Comparison of ENCODE assay signal across 13 mouse cellular contexts in genomic region chr2:136744683-136745326, GRCm38 (mm10). TPM values are rescaled to one million over a fixed set of nuclear protein-coding genes. Genes with fewer than 3 reads are reported as not detected.
A peak's percentile ranks its signal among the peaks of the same experiment; 100 is the strongest.
DNase-seq lines count a peak whose midpoint lies in the region; ATAC-seq and TF ChIP-seq lines count a peak whose summit lies in the region.
"Had no signal": no experiment of that assay in that cellular context is flagged by ENCODE, and none has a peak within 500 bp of the region (broad histone marks: within the 10 kb centered on the region; RNA-seq: fewer than 3 reads in every experiment).

No protein-coding gene starts in this region.

- peak; percentile 87 for DNase-seq in brain, embryonic 14.5 days (ENCODE audit: low read depth)
- peak; percentile 78 for DNase-seq in cerebellum, adult 9-11 months
- peak; percentile 25 for DNase-seq in hindbrain, embryonic 11.5 days (ENCODE audit: low spot score)
- no peak for DNase-seq in gastrocnemius, adult 18-20 months (ENCODE audit: low spot score)
- DNase-seq in heart, embryonic 10.5 days (ENCODE audit: low spot score): no peak
- DNase-seq: gastrocnemius, adult 2 months; heart, postnatal 36 days; right cerebral cortex, postnatal 25 days had no signal

- H3K9me3 ChIP-seq in hindbrain, embryonic 11.5 days (ENCODE audit: control insufficient read depth, low read length): no peaks in the 10 kb centered on the region
- no peaks in the 10 kb centered on the region for H3K9me3 ChIP-seq in midbrain, embryonic 15.5 days
- H3K9me3 ChIP-seq in heart, embryonic 10.5 days: 0 out of 2 replicates have a peak, but pooled peaks cover 2% of the 10 kb centered on the region

- TF ChIP-seq POLR2A in brain, embryonic 14.5 days (IDR thresholded peaks at IDR 0.05; ENCODE audit: borderline replicate concordance, extremely low read depth, insufficient read depth, insufficient read length, poor library complexity, severe bottlenecking): no peak

- H3K4me3 ChIP-seq in hindbrain, embryonic 11.5 days (ENCODE audit: low read depth, low read length): no peak overlapping the region
- no peak overlapping the region for H3K4me3 ChIP-seq in midbrain, embryonic 15.5 days
- no peak overlapping the region for H3K4me3 ChIP-seq in heart, embryonic 10.5 days
- H3K4me3 ChIP-seq: gastrocnemius, adult 2 months had no signal

- H3K4me1 ChIP-seq in hindbrain, embryonic 11.5 days (replicated peaks; ENCODE audit: control insufficient read depth, insufficient read depth, low read length): 0 out of 2 replicates have a peak, but pooled peaks cover 2% of the 10 kb centered on the region
- peaks cover 5% of the 10 kb centered on the region for H3K4me1 ChIP-seq in midbrain, embryonic 15.5 days
- 0 out of 2 replicates have a peak, but pooled peaks cover 4% of the 10 kb centered on the region for H3K4me1 ChIP-seq in heart, embryonic 10.5 days

- H3K4me2 ChIP-seq in hindbrain, embryonic 11.5 days (replicated peaks; ENCODE audit: low read depth, low read length): no peak overlapping the region
- no peak overlapping the region for H3K4me2 ChIP-seq in midbrain, embryonic 15.5 days

- 84% methylated on average over 2 of the region's 2 CpGs for WGBS in hindbrain, embryonic 11.5 days
- WGBS in midbrain, embryonic 15.5 days: 70% methylated on average over 2 of the region's 2 CpGs
- WGBS in heart, embryonic 10.5 days: 72% methylated on average over 2 of the region's 2 CpGs

- H3K27ac ChIP-seq in hindbrain, embryonic 11.5 days (ENCODE audit: low read depth, low read length): no peak overlapping the region
- peak overlapping the region; percentile 38; the same call in 1 of the 2 replicates for H3K27ac ChIP-seq in midbrain, embryonic 15.5 days
- no peak overlapping the region for H3K27ac ChIP-seq in heart, embryonic 10.5 days
- H3K27ac ChIP-seq: gastrocnemius, adult 2 months; liver, embryonic 14.5 days had no signal

- TF ChIP-seq CTCF in brain, embryonic 14.5 days (IDR thresholded peaks at IDR 0.05; ENCODE audit: borderline replicate concordance, extremely low read depth, insufficient read depth, insufficient read length): no peak

- no peak for ATAC-seq in hindbrain, embryonic 11.5 days (ENCODE audit: low FRiP score)
- peak; percentile 77 for ATAC-seq in midbrain, embryonic 15.5 days (replicated peaks)
- ATAC-seq in monocyte, adult 5-6 weeks (replicated peaks; ENCODE audit: insufficient number of reproducible peaks, low FRiP score, low TSS enrichment, poor library complexity, severe bottlenecking): no peak

- H3K9ac ChIP-seq in hindbrain, embryonic 11.5 days (ENCODE audit: low read depth, low read length): no peak overlapping the region
- no peak overlapping the region for H3K9ac ChIP-seq in midbrain, embryonic 15.5 days
- H3K9ac ChIP-seq: liver, embryonic 14.5 days had no signal

- H3K27me3 ChIP-seq in hindbrain, embryonic 11.5 days (ENCODE audit: control insufficient read depth, insufficient read depth, low read length): no peaks in the 10 kb centered on the region
- H3K27me3 ChIP-seq in midbrain, embryonic 15.5 days (replicated peaks): no peaks in the 10 kb centered on the region
- no peaks in the 10 kb centered on the region for H3K27me3 ChIP-seq in heart, embryonic 10.5 days (ENCODE audit: insufficient read depth, poor library complexity, severe bottlenecking)

- H3K36me3 ChIP-seq in hindbrain, embryonic 11.5 days (ENCODE audit: control insufficient read depth, insufficient read depth, low read length): no peaks in the 10 kb centered on the region
- no peaks in the 10 kb centered on the region for H3K36me3 ChIP-seq in midbrain, embryonic 15.5 days (replicated peaks)
- H3K36me3 ChIP-seq in heart, embryonic 10.5 days: no peaks in the 10 kb centered on the region

RNA-seq across cellular contexts. Expression of gene Snap25, which starts 31.6 kb away (rescaled TPM):
- 111 and 153 TPM in 2 replicates for polyA plus RNA-seq in brain, embryonic 14.5 days (2012; rRNA removed)
- polyA plus RNA-seq in hindbrain, embryonic 11.5 days (2014; fragmentation: Nextera tagmentation; extraction: Ambion mirVana): 56.7 and 66.8 TPM in 2 replicates
- 148 and 162 TPM in 2 replicates for polyA plus RNA-seq in midbrain, embryonic 15.5 days (2015; fragmentation: Nextera tagmentation; extraction: Ambion mirVana)
- not detected in 3 replicates for total RNA-seq in monocyte, adult 5-6 weeks (2017)
- not detected for total RNA-seq in gastrocnemius, adult 18-20 months (2021)
- polyA plus RNA-seq in heart, embryonic 10.5 days (2016; fragmentation: Nextera tagmentation; extraction: Ambion mirVana): 0.97 and 2.1 TPM in 2 replicates
- total RNA-seq: common myeloid progenitor, adult 5-6 weeks; gastrocnemius, adult 2 months had no signal
- polyA plus RNA-seq: testis, adult 2 months had no signal

Comparison
In these comparisons a context has a peak if more than half of its experiments do, and no peak if none do; other contexts are left out.
1. DNase-seq: peak in brain, embryonic 14.5 days (single experiment), cerebellum, adult 9-11 months (single experiment) and hindbrain, embryonic 11.5 days (single experiment); none in gastrocnemius, adult 18-20 months (single experiment) and heart, embryonic 10.5 days (single experiment).
2. RNA of gene Snap25, which starts 31.6 kb away (polyA plus RNA-seq): 148 to 162 TPM in midbrain, embryonic 15.5 days, 111 to 153 TPM in brain, embryonic 14.5 days and 56.7 to 66.8 TPM in hindbrain, embryonic 11.5 days; 0.97 to 2.1 TPM in heart, embryonic 10.5 days; every median in the first group is over 10 times any median in the second.